Mouse (Mus musculus) embryonic fibroblast, embryonic 13.5 days (primary cell): ENCODE data around the gene Pir.

ENCODE experiments used
- CTCF ChIP-seq: IDR thresholded peaks from 2 replicates; pipeline ENCODE4 v1.5.1; 2011; ENCODE audit warnings: mild to moderate bottlenecking, control low read depth, low read length, moderate library complexity, borderline replicate concordance; ENCODE audit not compliant: insufficient read depth
- POLR2A ChIP-seq: IDR thresholded peaks from 2 replicates; pipeline ENCODE4 v1.6.1; 2011; ENCODE audit warnings: low read depth, mild to moderate bottlenecking, control low read depth, low read length, moderate library complexity

GRCm38 (mm10) chrX:164408301-164408927, 139.2 kb downstream of the Pir start:
- TF ChIP-seq CTCF = no peak
- TF ChIP-seq POLR2A = no peak
